32 mouse cellular contexts compared by ENCODE assay signal in genomic region chr17:48012561-48012960, GRCm38 (mm10). TPM values are rescaled to one million over a fixed set of nuclear protein-coding genes. Genes with fewer than 3 reads are reported as not detected.
DNase-seq lines count a peak whose midpoint lies in the region; ATAC-seq and TF ChIP-seq lines count a peak whose summit lies in the region.
"Had no signal": no experiment of that assay in that cellular context is flagged by ENCODE, and none has a peak within 500 bp of the region (broad histone marks: within the 10 kb centered on the region; RNA-seq: fewer than 3 reads in every experiment).

No protein-coding gene starts in this region.

- H3K9ac ChIP-seq in lung, embryonic 14.5 days, result no peak overlapping the region
- H3K9ac ChIP-seq: embryonic facial prominence, embryonic 15.5 days; forebrain, embryonic 13.5 days; heart, embryonic 12.5 days; heart, embryonic 15.5 days; hindbrain, embryonic 14.5 days had no signal

- TF ChIP-seq CTCF in gastrocnemius, adult 2 months (IDR thresholded peaks at IDR 0.05), result no peak
- no peak for TF ChIP-seq CTCF in lung, embryonic 14.5 days (IDR thresholded peaks at IDR 0.05; ENCODE audit: low read depth)
- TF ChIP-seq CTCF in brain, embryonic 14.5 days (IDR thresholded peaks at IDR 0.05; ENCODE audit: borderline replicate concordance, extremely low read depth, insufficient read depth, insufficient read length), result no peak
- no peak for TF ChIP-seq CTCF in thymus, adult 2 months (IDR thresholded peaks at IDR 0.05; ENCODE audit: borderline replicate concordance, control insufficient read depth, extremely low read depth, insufficient read depth, low read length, poor library complexity)

- no peaks in the 10 kb centered on the region for H3K27me3 ChIP-seq in lung, embryonic 14.5 days (ENCODE audit: insufficient read depth, low read length)
- H3K27me3 ChIP-seq in embryonic facial prominence, embryonic 10.5 days (replicated peaks; ENCODE audit: low read depth, poor library complexity, severe bottlenecking), result peaks cover 26% of the 10 kb centered on the region; the same call in 1 of the 2 replicates
- no peaks in the 10 kb centered on the region for H3K27me3 ChIP-seq in thymus, adult 2 months (ENCODE audit: control insufficient read depth, insufficient read depth, low read length)
- H3K27me3 ChIP-seq: heart, embryonic 12.5 days; heart, embryonic 15.5 days had no signal

- intact Hi-C loops in gastrocnemius, adult 2 months (cut with DNase I), result no loop called here

- H3K27ac ChIP-seq in gastrocnemius, adult 2 months, result no peak overlapping the region
- H3K27ac ChIP-seq in lung, embryonic 14.5 days (ENCODE audit: low read depth), result no peak overlapping the region
- 0 out of 2 replicates have a peak overlapping the region, but pooled peaks have one; percentile 40 for H3K27ac ChIP-seq in embryonic facial prominence, embryonic 10.5 days (replicated peaks)
- H3K27ac ChIP-seq in thymus, adult 2 months (ENCODE audit: control insufficient read depth, insufficient read depth, low read length), result no peak overlapping the region
- H3K27ac ChIP-seq: embryonic facial prominence, embryonic 15.5 days; forebrain, embryonic 13.5 days; heart, embryonic 15.5 days; hindbrain, embryonic 10.5 days; hindbrain, embryonic 14.5 days had no signal

- 36% methylated on average over 10 of the region's 10 CpGs for WGBS in lung, embryonic 14.5 days
- 70% methylated on average over 10 of the region's 10 CpGs for WGBS in embryonic facial prominence, embryonic 10.5 days
- 84% methylated on average over 10 of the region's 10 CpGs for WGBS in thymus, adult 2 months

- ATAC-seq in lung, embryonic 14.5 days (ENCODE audit: insufficient read depth), result peak; percentile 32; the same call in 1 of the 2 replicates
- ATAC-seq: CD4-positive, CD25-positive, alpha-beta regulatory T cell, adult 4 months; forebrain, embryonic 13.5 days had no signal

- no peaks in the 10 kb centered on the region for H3K36me3 ChIP-seq in lung, embryonic 14.5 days (ENCODE audit: insufficient read depth)
- H3K36me3 ChIP-seq in embryonic facial prominence, embryonic 10.5 days (replicated peaks), result no peaks in the 10 kb centered on the region
- H3K36me3 ChIP-seq in thymus, adult 2 months (ENCODE audit: control insufficient read depth, insufficient read depth, low read length), result no peaks in the 10 kb centered on the region
- H3K36me3 ChIP-seq: embryonic facial prominence, embryonic 15.5 days; heart, embryonic 12.5 days; heart, embryonic 15.5 days; hindbrain, embryonic 10.5 days had no signal

- peak; percentile 38 for DNase-seq in gastrocnemius, adult 2 months
- no peak for DNase-seq in gastrocnemius, adult 18-20 months (ENCODE audit: low spot score)
- peak; percentile 49 for DNase-seq in lung, embryonic 14.5 days
- no peak for DNase-seq in lung, postnatal 25 days (ENCODE audit: low spot score)
- DNase-seq in brain, embryonic 14.5 days (ENCODE audit: low read depth), result peak; percentile 68
- no peak for DNase-seq in embryonic facial prominence, embryonic 10.5 days (ENCODE audit: low spot score)
- no peak for DNase-seq in thymus, adult 2 months
- no peak for DNase-seq in kidney, postnatal 25 days
- DNase-seq: adrenal gland, adult 2 months; adrenal gland, postnatal 14 days; cerebellum, adult 11-12 months; cerebellum, adult 8-10 months; cerebellum, postnatal 10 days; cerebellum, postnatal 36 days; embryo, embryonic 11 days; gastrocnemius, postnatal 14 days; heart, adult 11 months; heart, postnatal 10 days; heart, postnatal 36 days had no signal

- H3K4me1 ChIP-seq in lung, embryonic 14.5 days (ENCODE audit: insufficient read depth), result 0 out of 2 replicates have a peak, but pooled peaks cover 3% of the 10 kb centered on the region
- H3K4me1 ChIP-seq in embryonic facial prominence, embryonic 10.5 days, result peaks cover 41% of the 10 kb centered on the region
- peaks cover 3% of the 10 kb centered on the region; the same call in 1 of the 2 replicates for H3K4me1 ChIP-seq in thymus, adult 2 months (replicated peaks; ENCODE audit: control insufficient read depth, insufficient read depth, low read length)

- no peaks in the 10 kb centered on the region for H3K9me3 ChIP-seq in lung, embryonic 14.5 days (ENCODE audit: low read depth, low read length)
- H3K9me3 ChIP-seq in embryonic facial prominence, embryonic 10.5 days, result no peaks in the 10 kb centered on the region
- H3K9me3 ChIP-seq: embryonic facial prominence, embryonic 15.5 days; forebrain, embryonic 13.5 days; heart, embryonic 12.5 days; heart, embryonic 15.5 days; hindbrain, embryonic 10.5 days had no signal

- H3K4me2 ChIP-seq in lung, embryonic 14.5 days, result no peak overlapping the region
- H3K4me2 ChIP-seq: embryonic facial prominence, embryonic 15.5 days; forebrain, embryonic 13.5 days; heart, embryonic 12.5 days; heart, embryonic 15.5 days; hindbrain, embryonic 14.5 days had no signal

- no peak overlapping the region for H3K4me3 ChIP-seq in gastrocnemius, adult 2 months
- no peak overlapping the region for H3K4me3 ChIP-seq in lung, embryonic 14.5 days (ENCODE audit: low read depth, low read length)
- no peak overlapping the region for H3K4me3 ChIP-seq in embryonic facial prominence, embryonic 10.5 days
- no peak overlapping the region for H3K4me3 ChIP-seq in thymus, adult 2 months (ENCODE audit: control insufficient read depth, insufficient read depth, low read length)
- H3K4me3 ChIP-seq: embryonic facial prominence, embryonic 15.5 days; forebrain, embryonic 13.5 days; heart, embryonic 12.5 days; heart, embryonic 15.5 days; hindbrain, embryonic 10.5 days had no signal

- no peak for TF ChIP-seq POLR2A in brain, embryonic 14.5 days (IDR thresholded peaks at IDR 0.05; ENCODE audit: borderline replicate concordance, extremely low read depth, insufficient read depth, insufficient read length, poor library complexity, severe bottlenecking)
- no peak for TF ChIP-seq POLR2A in thymus, adult 2 months (IDR thresholded peaks at IDR 0.05; ENCODE audit: control insufficient read depth, extremely low read depth, insufficient read depth, low read length, poor library complexity)

RNA-seq across cellular contexts. Expression of gene 1700122O11Rik, which starts 25.5 kb away (rescaled TPM):
- not detected for total RNA-seq in gastrocnemius, adult 2 months (2021)
- total RNA-seq in gastrocnemius, adult 18-20 months (2021), result not detected
- not detected in 2 replicates for polyA plus RNA-seq in lung, embryonic 14.5 days (2014; fragmentation: Nextera tagmentation; extraction: Ambion mirVana)
- not detected in 2 replicates for polyA plus RNA-seq in brain, embryonic 14.5 days (2012; rRNA removed)
- polyA plus RNA-seq in embryonic facial prominence, embryonic 10.5 days (2016; fragmentation: Nextera tagmentation; extraction: Ambion mirVana), result not detected in 2 replicates
- not detected in 2 replicates for polyA plus RNA-seq in thymus, adult 2 months (2012; rRNA removed)
- total RNA-seq: adrenal gland, adult 2 months; adrenal gland, postnatal 14 days; gastrocnemius, postnatal 14 days; gastrocnemius, postnatal 4 days; heart, postnatal 10 days; heart, postnatal 36 days; MEL had no signal
- polyA plus RNA-seq: adrenal gland, adult 2 months; C2C12; CD4-positive, CD25-positive, alpha-beta regulatory T cell, adult 4 months; cortical plate, adult 2 months; embryonic facial prominence, embryonic 11.5 days; embryonic facial prominence, embryonic 15.5 days; forebrain, embryonic 13.5 days; heart, embryonic 12.5 days; heart, embryonic 15.5 days; hindbrain, embryonic 10.5 days; hindbrain, embryonic 14.5 days; intestine, embryonic 14.5 days had no signal

Comparison
In these comparisons a context has a peak if more than half of its experiments do, and no peak if none do; other contexts are left out.
1. DNase-seq: peak in gastrocnemius, adult 2 months (single experiment), lung, embryonic 14.5 days (single experiment) and brain, embryonic 14.5 days (single experiment); none in gastrocnemius, adult 18-20 months (single experiment), lung, postnatal 25 days (single experiment), embryonic facial prominence, embryonic 10.5 days (single experiment), thymus, adult 2 months (single experiment) and kidney, postnatal 25 days (0 of 2).